Mouse (Mus musculus) cerebellum, adult 11-12 months (tissue): ENCODE data around the gene Cnih4.

Experiments
- DNase-seq: peaks from one replicate; pipeline ENCODE4 v3.0.0; 2022

Cnih4 gene

GRCm38 (mm10) chr1:181211920-181212633 is 67.6 kb downstream of the Cnih4 start, which contains the start of gene Wdr26:
TSS of gene Wdr26 (minus strand) at chr1:181212001.
- peak; percentile 83 for DNase-seq

- DNase-seq, result no peak
Measured at GRCm38 (mm10) chr1:181214296-181215035, 70.0 kb downstream of the Cnih4 start.

DNA sequence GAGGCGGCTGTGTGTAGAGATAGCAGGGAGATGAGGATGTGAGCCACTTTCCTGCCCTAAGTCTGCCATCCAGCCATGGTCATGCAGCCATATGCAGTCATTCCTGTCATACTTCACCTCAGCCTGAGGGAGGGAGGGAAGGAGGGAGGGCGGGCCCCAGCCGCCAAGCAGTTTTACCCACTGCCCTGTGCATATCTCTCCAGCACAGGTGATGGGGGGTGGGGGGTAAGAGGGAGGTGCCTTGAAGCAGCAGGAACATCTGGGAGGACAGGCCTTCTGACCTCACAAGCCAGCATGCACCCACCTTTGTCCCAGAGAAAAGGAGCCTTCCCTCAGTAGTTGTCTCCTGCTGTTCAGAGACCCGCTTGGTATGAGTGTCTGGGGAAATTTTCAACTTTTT is 71.8 kb downstream of the Cnih4 start:
- no peak for DNase-seq
